Mouse (Mus musculus) lung, postnatal 0 days (tissue): ENCODE data around the gene Usp2. TPM values are rescaled to one million over a fixed set of nuclear protein-coding genes. Genes with fewer than 3 reads are reported as not detected.

ENCODE experiments used
- ATAC-seq: fragments of 200-750 bp; cut with Nextera tagmentation; 2 replicates; pipeline ENCODE4 v1.8.0; 2017; ENCODE audit warnings: moderate library complexity
- DNase-seq: peaks from one replicate; pipeline ENCODE4 v3.0.0-alpha.2; 2016; ENCODE audit warnings: low spot score
- H3K27ac ChIP-seq: fragments of 300-500 bp; sonication (generic); 2 replicates; pipeline ENCODE4 v1.5.1; 2014; ENCODE audit warnings: antibody characterized with exemption, mild to moderate bottlenecking, low read length, mixed read lengths
- H3K27me3 ChIP-seq: fragments of 300-500 bp; sonication (generic); replicated peaks from 2 replicates; pipeline ENCODE4 v1.6.1; 2014; ENCODE audit warnings: low read length, mixed read lengths; ENCODE audit not compliant: insufficient read depth
- H3K36me3 ChIP-seq: fragments of 300-500 bp; sonication (generic); 2 replicates; pipeline ENCODE4 v1.6.1; 2014; ENCODE audit warnings: low read length, mixed read lengths; ENCODE audit not compliant: insufficient read depth
- H3K4me1 ChIP-seq: fragments of 300-500 bp; sonication (generic); 2 replicates; pipeline ENCODE4 v1.6.1; 2014; ENCODE audit warnings: antibody characterized with exemption, low read depth, low read length, mixed read lengths; ENCODE audit not compliant: insufficient read depth
- H3K4me2 ChIP-seq: fragments of 300-500 bp; sonication (generic); replicated peaks from 2 replicates; pipeline ENCODE4 v1.6.1; 2014; ENCODE audit warnings: low read depth, mild to moderate bottlenecking, low read length, moderate library complexity, mixed read lengths
- H3K4me3 ChIP-seq: fragments of 300-500 bp; sonication (generic); 2 replicates; pipeline ENCODE4 v1.5.1; 2014; ENCODE audit warnings: low read depth, low read length
- H3K9ac ChIP-seq: fragments of 300-500 bp; sonication (generic); replicated peaks from 2 replicates; pipeline ENCODE4 v1.6.1; 2014; ENCODE audit warnings: low read depth, mild to moderate bottlenecking
- H3K9me3 ChIP-seq: fragments of 300-500 bp; sonication (generic); 2 replicates; pipeline ENCODE4 v1.6.1; 2016; ENCODE audit warnings: low read length, mixed read lengths
- CTCF ChIP-seq: IDR thresholded peaks from 2 replicates; pipeline ENCODE4 v1.5.1; 2016; ENCODE audit warnings: antibody characterized with exemption, mild to moderate bottlenecking
- EP300 ChIP-seq: IDR thresholded peaks from 2 replicates; pipeline ENCODE4 v1.6.1; 2016; ENCODE audit warnings: antibody characterized with exemption, mild to moderate bottlenecking, control low read depth
- WGBS: fragments of 180-500 bp; shearing (Covaris S2); extraction: QIAGEN DNeasy Blood & Tissue Kit; methylation state at CpG from one replicate; pipeline ENCODE4 v1.1.7; 2014; 5-methylcytosine and 5-hydroxymethylcytosine counted together
- polyA plus RNA-seq: library from polyadenylated mRNA; unstranded; fragments of >200 nt; fragmentation: Nextera tagmentation; extraction: Ambion mirVana; gene quantifications from 2 replicates; pipeline ENCODE4 v1.2.1, GENCODE M21; 2015

Usp2 gene
- polyA plus RNA-seq, 1 experiment from 2014 or later = 11.0 TPM

DNA sequence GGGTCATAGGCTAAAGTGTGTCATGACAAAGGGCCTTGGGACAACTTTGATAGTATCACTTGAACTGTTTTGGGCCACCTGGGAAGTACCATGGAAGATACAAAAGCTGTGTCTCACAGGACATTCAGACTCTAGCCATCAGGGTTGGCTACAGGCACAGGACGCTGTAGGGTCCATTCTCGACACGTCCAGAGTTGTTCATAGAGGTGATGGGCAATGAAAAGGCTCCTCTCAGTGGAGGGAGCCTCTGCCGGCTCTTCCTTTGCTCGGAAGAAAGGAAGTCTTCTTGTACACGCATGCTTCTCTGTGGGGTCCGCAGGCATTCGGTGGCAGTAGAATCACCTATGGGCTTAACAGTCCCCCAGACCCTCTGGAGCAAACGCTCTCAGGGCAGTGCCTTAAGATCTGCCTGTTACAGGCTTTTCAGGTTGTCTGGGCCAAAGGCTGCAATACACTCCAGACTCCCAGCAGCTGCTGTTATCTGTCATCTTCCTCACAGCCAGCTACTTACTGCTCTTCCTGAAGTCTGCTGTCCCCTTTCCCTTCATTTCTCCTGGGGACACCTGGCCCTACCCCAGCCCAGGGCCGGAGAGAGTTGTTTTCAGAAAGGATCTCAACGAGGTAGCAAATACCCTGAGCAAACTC is 10.6 kb downstream of the Usp2 start:
- Histone ChIP-seq H3K9ac (no peak overlapping the region), H3K4me3 (no peak overlapping the region), H3K4me1 (peaks cover 12% of the 10 kb centered on the region), H3K36me3 (no peaks in the 10 kb centered on the region), H3K27ac (no peak overlapping the region), H3K27me3 (0 out of 2 replicates have a peak, but pooled peaks cover 2% of the 10 kb centered on the region), H3K4me2 (no peak overlapping the region), H3K9me3 (no peaks in the 10 kb centered on the region)
- no peak for ATAC-seq
- TF ChIP-seq EP300 = no peak
- no peak for TF ChIP-seq CTCF
- WGBS = 78% methylated on average over 11 of the region's 11 CpGs
- no peak for DNase-seq

DNA sequence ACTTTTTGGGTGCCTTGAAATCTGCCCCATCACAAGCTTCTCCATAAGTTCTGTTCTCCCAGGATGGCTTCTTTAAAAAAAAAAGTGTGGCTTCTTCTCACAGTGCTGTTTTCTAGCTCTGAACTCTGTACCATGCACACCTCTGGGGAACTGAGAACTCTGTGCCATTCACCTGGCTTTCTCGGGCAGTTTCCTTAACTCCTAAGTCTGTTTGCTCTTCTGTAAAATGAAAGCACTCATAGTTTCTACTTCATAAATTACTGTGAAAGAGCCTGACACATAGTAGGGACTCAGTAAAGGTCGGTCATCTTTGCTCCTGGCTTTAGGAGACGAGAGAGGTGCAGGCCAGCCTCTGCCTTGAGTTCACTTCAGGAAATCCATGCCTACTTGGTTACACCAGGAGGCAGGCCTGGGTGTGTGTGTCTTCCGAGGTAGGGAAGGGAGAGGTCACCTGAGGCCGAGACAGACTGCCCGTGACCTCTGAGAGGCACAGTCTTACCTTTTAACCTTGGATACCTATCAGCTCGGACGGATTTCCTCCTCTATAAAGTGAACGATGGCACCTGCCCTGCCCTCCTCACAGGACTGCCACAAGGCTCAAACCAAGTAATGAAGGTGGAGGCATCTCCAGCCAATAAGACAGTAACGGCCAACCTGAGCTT is 11.4 kb downstream of the Usp2 start:
- Histone ChIP-seq H3K9me3 (no peaks in the 10 kb centered on the region), H3K27me3 (0 out of 2 replicates have a peak, but pooled peaks cover 4% of the 10 kb centered on the region), H3K27ac (peak overlapping the region; percentile 48), H3K9ac (no peak overlapping the region), H3K4me1 (peaks cover 12% of the 10 kb centered on the region; the same call in 1 of the 2 replicates), H3K36me3 (no peaks in the 10 kb centered on the region), H3K4me3 (no peak overlapping the region), H3K4me2 (no peak overlapping the region)
- TF ChIP-seq CTCF (no peak), EP300 (no peak)
- DNase-seq (no peak), ATAC-seq (no peak)
- WGBS = 75% methylated on average over 10 of the region's 10 CpGs

DNA sequence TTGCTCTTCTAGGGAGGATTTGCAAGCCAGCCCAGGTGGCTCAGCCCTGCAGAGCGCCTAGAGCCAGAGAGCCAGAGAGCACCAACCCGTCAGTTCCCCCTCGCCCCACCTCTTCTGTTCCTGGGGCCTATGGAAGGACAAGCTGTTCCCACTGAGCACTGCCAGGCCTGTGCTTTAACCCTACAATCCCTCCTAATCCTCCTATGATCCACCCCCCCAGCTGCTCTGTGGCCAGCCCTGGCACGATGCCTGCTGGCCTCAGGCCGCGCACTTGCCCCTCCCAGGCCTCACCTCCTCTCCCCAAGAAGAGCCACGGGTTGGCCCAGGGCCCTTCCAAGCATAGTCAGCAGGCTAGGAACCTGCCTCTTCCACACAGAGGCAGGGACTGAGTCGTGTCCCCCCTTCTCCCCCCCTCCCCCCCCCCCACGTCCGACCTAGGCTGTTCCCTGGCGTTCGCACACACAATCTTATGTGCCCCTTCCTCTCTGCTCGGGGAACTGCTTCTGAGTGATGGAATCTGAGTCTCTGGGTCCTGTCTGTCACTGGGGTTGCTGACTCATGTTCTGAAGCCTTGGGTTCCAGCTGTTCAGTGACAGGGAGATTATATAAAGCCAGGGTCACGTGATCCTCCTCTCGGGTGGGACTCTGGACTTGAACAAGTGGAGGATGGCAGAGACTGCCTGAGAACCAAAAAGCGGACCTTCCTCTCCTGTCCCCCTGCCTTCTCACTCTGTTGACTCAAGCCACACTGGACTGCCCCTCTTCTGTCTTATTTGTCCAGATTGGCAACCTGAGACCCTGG is 12.3 kb downstream of the Usp2 start:
- Histone ChIP-seq H3K4me3 (no peak overlapping the region), H3K36me3 (no peaks in the 10 kb centered on the region), H3K4me2 (no peak overlapping the region; the same call in 1 of the 2 replicates), H3K27me3 (0 out of 2 replicates have a peak, but pooled peaks cover 4% of the 10 kb centered on the region), H3K9me3 (no peaks in the 10 kb centered on the region), H3K9ac (no peak overlapping the region), H3K27ac (peak overlapping the region; percentile 48), H3K4me1 (peaks cover 17% of the 10 kb centered on the region; the same call in 1 of the 2 replicates)
- ATAC-seq (peak; percentile 92), DNase-seq (peak; percentile 96)
- TF ChIP-seq CTCF (no peak), EP300 (peak; percentile 86)
- WGBS = 14% methylated on average over 16 of the region's 16 CpGs

DNA sequence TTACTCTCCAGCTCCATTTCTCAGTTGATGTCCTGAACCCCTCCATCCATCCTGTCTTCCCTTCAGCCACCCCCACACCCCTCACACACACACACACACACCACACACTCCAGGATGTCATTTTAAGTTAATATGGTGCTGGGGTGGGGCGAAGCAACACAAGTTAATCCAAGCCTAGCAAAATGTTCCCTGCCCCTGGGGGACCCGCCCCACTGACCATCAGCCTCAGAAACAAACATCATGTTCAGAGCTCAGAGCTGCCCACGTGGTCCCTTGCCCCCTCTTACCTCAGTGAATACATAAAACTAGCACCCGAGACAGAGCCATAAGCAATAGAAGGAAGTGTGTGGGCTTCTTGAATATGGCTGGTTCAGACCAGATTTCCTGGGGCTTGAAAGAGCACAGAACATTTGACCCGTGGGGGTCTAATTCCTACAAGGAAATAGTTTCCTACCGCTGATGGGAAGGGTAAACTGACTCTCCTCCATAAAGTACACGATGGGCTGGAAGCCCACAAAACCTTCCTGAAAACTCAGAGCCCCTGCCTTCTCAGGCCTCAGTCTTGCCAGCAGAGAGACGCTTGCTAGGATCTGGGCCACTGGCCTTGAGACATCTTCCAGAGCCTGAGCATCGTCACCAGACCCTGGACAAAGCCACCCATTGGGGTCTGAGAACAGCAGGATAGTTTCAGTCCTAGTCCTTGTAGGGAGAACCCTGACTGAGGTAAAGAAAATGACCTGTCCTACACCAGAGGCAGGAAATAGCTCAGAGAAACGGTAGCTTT is 13.4 kb downstream of the Usp2 start:
- Histone ChIP-seq H3K36me3 (no peaks in the 10 kb centered on the region), H3K9me3 (no peaks in the 10 kb centered on the region), H3K27me3 (0 out of 2 replicates have a peak, but pooled peaks cover 4% of the 10 kb centered on the region), H3K27ac (0 out of 2 replicates have a peak overlapping the region, but pooled peaks have one; percentile 33), H3K4me3 (no peak overlapping the region), H3K9ac (no peak overlapping the region), H3K4me2 (no peak overlapping the region), H3K4me1 (peaks cover 25% of the 10 kb centered on the region; the same call in 1 of the 2 replicates)
- DNase-seq = no peak
- TF ChIP-seq CTCF (no peak), EP300 (no peak)
- 64% methylated on average over 10 of the region's 10 CpGs for WGBS
- no peak for ATAC-seq

DNA sequence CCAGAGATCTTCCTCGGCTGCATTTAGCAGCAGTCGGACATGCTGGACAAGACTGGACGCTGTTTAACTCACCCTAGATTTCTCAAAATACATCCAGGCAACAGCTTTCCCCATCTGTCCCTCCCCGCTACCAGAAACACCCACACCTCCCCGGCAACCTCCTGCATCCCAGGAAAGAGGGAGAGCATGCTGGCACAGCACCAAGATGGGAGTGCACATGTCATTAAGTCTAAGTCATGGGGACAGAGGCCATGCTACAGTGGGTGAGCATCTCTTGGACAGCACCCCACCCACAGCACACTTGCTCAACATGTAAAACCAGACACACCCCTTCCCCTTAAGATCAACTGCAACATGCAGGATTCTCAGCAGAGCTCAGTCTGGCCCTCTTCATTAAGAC is 14.1 kb downstream of the Usp2 start:
- 61% methylated on average over 5 of the region's 5 CpGs for WGBS
- Histone ChIP-seq H3K4me1 (peaks cover 27% of the 10 kb centered on the region; the same call in 1 of the 2 replicates), H3K4me3 (no peak overlapping the region), H3K36me3 (no peaks in the 10 kb centered on the region), H3K9me3 (no peaks in the 10 kb centered on the region), H3K27me3 (0 out of 2 replicates have a peak, but pooled peaks cover 4% of the 10 kb centered on the region), H3K4me2 (no peak overlapping the region), H3K9ac (no peak overlapping the region), H3K27ac (no peak overlapping the region)
- TF ChIP-seq EP300 (no peak), CTCF (no peak)
- DNase-seq = peak; percentile 57
- no peak for ATAC-seq
